Mouse (Mus musculus): ENCODE results near the gene Tax1bp3.

DNA sequence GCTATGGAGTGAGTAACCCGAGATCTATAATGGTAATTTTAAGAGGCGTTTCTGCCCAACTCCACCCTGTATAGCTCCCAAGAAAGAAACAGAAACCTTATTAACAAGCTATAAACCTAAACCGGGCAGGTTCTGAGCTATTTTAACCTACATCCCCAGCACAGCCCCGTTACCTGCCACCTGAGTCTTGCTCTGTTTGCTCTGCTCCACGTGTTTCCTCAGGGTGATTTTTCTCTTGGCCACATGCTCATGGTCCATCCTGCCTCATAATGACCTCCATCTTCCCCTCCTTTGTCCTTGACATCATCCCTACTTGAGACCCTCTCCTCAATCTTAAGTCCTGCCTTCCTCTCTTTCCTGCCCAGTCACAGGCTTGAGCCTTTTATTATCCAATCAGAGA lies 42.7 kb upstream of the Tax1bp3 start:
- no peak for TF ChIP-seq E2F4 (IDR thresholded peaks at IDR 0.05; ENCODE audit: insufficient read depth)
- no peak for TF ChIP-seq MYOD1 (IDR thresholded peaks at IDR 0.05; ENCODE audit: control insufficient read depth in 1 of 3, insufficient read length in 2 of 3, low read depth in 2 of 3)
- no peak for TF ChIP-seq MAX (IDR thresholded peaks at IDR 0.05; ENCODE audit: low read depth)
- TF ChIP-seq USF1 (IDR thresholded peaks at IDR 0.05; ENCODE audit: low read depth): no peak
- TF ChIP-seq POLR2A (IDR thresholded peaks at IDR 0.05; ENCODE audit: insufficient read length, low read depth): no peak
- TF ChIP-seq MYOG (IDR thresholded peaks at IDR 0.05; ENCODE audit: control insufficient read depth in 1 of 3, insufficient read depth in 1 of 3, insufficient read length in 2 of 3, low read depth in 2 of 3): no peak
- no peak for TF ChIP-seq TCF3 (IDR thresholded peaks at IDR 0.05; ENCODE audit: insufficient read length, low read depth)
- TF ChIP-seq POLR2AphosphoS2 (IDR thresholded peaks at IDR 0.05; ENCODE audit: insufficient read length, low read depth): no peak

All from myocyte (in vitro differentiated cells).